In the genomic region with DNA sequence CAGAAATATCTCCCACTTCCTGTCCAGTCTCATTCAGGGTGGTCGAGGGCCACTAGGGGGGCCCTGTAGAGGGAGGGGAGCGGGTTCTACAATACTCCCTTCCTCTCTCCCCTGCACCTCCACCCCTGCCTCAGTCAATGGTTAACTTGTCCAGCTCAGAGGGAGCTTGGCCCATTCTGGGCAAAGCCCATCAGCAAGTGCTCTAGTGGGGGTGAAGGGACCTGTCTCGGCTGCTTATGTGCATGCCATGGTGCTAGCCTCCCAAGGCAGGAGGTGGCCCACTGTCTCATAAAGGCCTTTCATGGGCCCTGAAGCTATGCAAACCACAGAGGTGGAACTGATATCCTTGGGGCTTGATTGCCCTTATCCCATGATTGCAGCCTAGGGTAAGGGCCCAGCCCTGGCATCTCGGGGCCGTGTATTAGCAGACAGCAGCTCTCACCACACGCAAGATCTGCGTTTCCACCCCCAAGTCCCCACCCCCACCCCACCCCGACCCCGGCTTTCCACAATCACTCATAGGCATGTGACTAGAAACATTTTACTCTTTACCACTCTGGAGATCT, we compare ENCODE assay signal across 13 mouse cellular contexts. TPM values are rescaled to one million over a fixed set of nuclear protein-coding genes. Genes with fewer than 3 reads are reported as not detected.
DNase-seq lines count a peak whose midpoint lies in the region; ATAC-seq lines count a peak whose summit lies in the region.
"Had no signal": no experiment of that assay in that cellular context is flagged by ENCODE, and none has a peak within 500 bp of the region (broad histone marks: within the 10 kb centered on the region; RNA-seq: fewer than 3 reads in every experiment).

No protein-coding gene starts in this region.

- no peaks in the 10 kb centered on the region for H3K36me3 ChIP-seq in lung, embryonic 15.5 days
- H3K36me3 ChIP-seq in limb, embryonic 10.5 days: no peaks in the 10 kb centered on the region
- H3K36me3 ChIP-seq in stomach, embryonic 14.5 days (ENCODE audit: control insufficient read depth, insufficient read depth, low read length): no peaks in the 10 kb centered on the region
- H3K36me3 ChIP-seq in forebrain, embryonic 16.5 days (ENCODE audit: control insufficient read depth, insufficient read depth): no peaks in the 10 kb centered on the region
- H3K36me3 ChIP-seq: heart, embryonic 13.5 days had no signal

- no peak for DNase-seq in lung, postnatal 36 days
- DNase-seq in kidney, adult 18-20 months: peak; percentile 78
- DNase-seq in limb, embryonic 10.5 days (ENCODE audit: low spot score): no peak
- DNase-seq in layer of hippocampus, postnatal 10 days (ENCODE audit: low spot score in 2 of 2): no peak
- no peak for DNase-seq in retina, embryonic 14.5 days (ENCODE audit: low spot score)
- DNase-seq: cerebellum, adult 2 months; layer of hippocampus, postnatal 36 days; thymus, postnatal 4 days had no signal

- H3K4me1 ChIP-seq in lung, embryonic 15.5 days: peaks cover 29% of the 10 kb centered on the region
- H3K4me1 ChIP-seq in limb, embryonic 10.5 days: peaks cover 27% of the 10 kb centered on the region
- no peaks in the 10 kb centered on the region for H3K4me1 ChIP-seq in stomach, embryonic 14.5 days (ENCODE audit: control insufficient read depth, insufficient read depth, low read length)
- H3K4me1 ChIP-seq in forebrain, embryonic 16.5 days (replicated peaks; ENCODE audit: control insufficient read depth, insufficient read depth, low read length): no peaks in the 10 kb centered on the region; the same call in 1 of the 2 replicates

- WGBS in lung, embryonic 15.5 days: 37% methylated on average over 9 of the region's 9 CpGs
- WGBS in limb, embryonic 10.5 days: 66% methylated on average over 9 of the region's 9 CpGs
- WGBS in stomach, embryonic 14.5 days: 52% methylated on average over 9 of the region's 9 CpGs
- WGBS in forebrain, embryonic 16.5 days: 67% methylated on average over 9 of the region's 9 CpGs

- ATAC-seq in lung, embryonic 15.5 days (ENCODE audit: borderline replicate concordance, extremely low read depth, low FRiP score, low TSS enrichment): peak; percentile 21; the same call in 1 of the 2 replicates
- no peak for ATAC-seq in stomach, embryonic 14.5 days (ENCODE audit: insufficient number of reproducible peaks, insufficient read depth, low FRiP score, low read depth)
- no peak for ATAC-seq in forebrain, embryonic 16.5 days
- ATAC-seq: hindbrain, postnatal 0 days had no signal

- H3K9ac ChIP-seq in lung, embryonic 15.5 days: peak overlapping the region; percentile 44
- H3K9ac ChIP-seq in stomach, embryonic 14.5 days (replicated peaks; ENCODE audit: low read depth, low read length): no peak overlapping the region; the same call in 1 of the 2 replicates
- no peak overlapping the region for H3K9ac ChIP-seq in forebrain, embryonic 16.5 days (replicated peaks; ENCODE audit: low read depth, low read length)
- H3K9ac ChIP-seq: heart, embryonic 13.5 days had no signal

- no peaks in the 10 kb centered on the region for H3K9me3 ChIP-seq in lung, embryonic 15.5 days
- no peaks in the 10 kb centered on the region for H3K9me3 ChIP-seq in limb, embryonic 10.5 days (replicated peaks)
- H3K9me3 ChIP-seq in stomach, embryonic 14.5 days (ENCODE audit: control insufficient read depth, low read depth, low read length): no peaks in the 10 kb centered on the region
- H3K9me3 ChIP-seq in forebrain, embryonic 16.5 days (ENCODE audit: control insufficient read depth, low read length): no peaks in the 10 kb centered on the region
- H3K9me3 ChIP-seq: heart, embryonic 13.5 days had no signal

- H3K4me3 ChIP-seq in lung, embryonic 15.5 days: peak overlapping the region; percentile 42
- H3K4me3 ChIP-seq in limb, embryonic 10.5 days: 0 out of 2 replicates have a peak overlapping the region, but pooled peaks have one; percentile 1
- H3K4me3 ChIP-seq in stomach, embryonic 14.5 days (ENCODE audit: low read depth, low read length): peak overlapping the region; percentile 34
- no peak overlapping the region for H3K4me3 ChIP-seq in forebrain, embryonic 16.5 days (replicated peaks; ENCODE audit: low read length)
- H3K4me3 ChIP-seq: heart, embryonic 13.5 days had no signal

- H3K27me3 ChIP-seq in lung, embryonic 15.5 days: peaks cover 9% of the 10 kb centered on the region; the same call in 1 of the 2 replicates
- H3K27me3 ChIP-seq in limb, embryonic 10.5 days (ENCODE audit: low read depth, poor library complexity, severe bottlenecking): peaks cover 47% of the 10 kb centered on the region
- H3K27me3 ChIP-seq in stomach, embryonic 14.5 days (ENCODE audit: control insufficient read depth, insufficient read depth, low read length): no peaks in the 10 kb centered on the region
- peaks cover 11% of the 10 kb centered on the region for H3K27me3 ChIP-seq in forebrain, embryonic 16.5 days (replicated peaks; ENCODE audit: control insufficient read depth, insufficient read depth, low read length)

- H3K4me2 ChIP-seq in lung, embryonic 15.5 days: peak overlapping the region; percentile 51
- H3K4me2 ChIP-seq in stomach, embryonic 14.5 days (replicated peaks; ENCODE audit: low read depth, low read length): peak overlapping the region; percentile 40
- H3K4me2 ChIP-seq in forebrain, embryonic 16.5 days (ENCODE audit: low read length): no peak overlapping the region
- H3K4me2 ChIP-seq: heart, embryonic 13.5 days had no signal

- peak overlapping the region; percentile 96 for H3K27ac ChIP-seq in lung, embryonic 15.5 days
- no peak overlapping the region for H3K27ac ChIP-seq in limb, embryonic 10.5 days
- H3K27ac ChIP-seq in stomach, embryonic 14.5 days (ENCODE audit: low read length): peak overlapping the region; percentile 93
- H3K27ac ChIP-seq in forebrain, embryonic 16.5 days (ENCODE audit: low read length): no peak overlapping the region
- H3K27ac ChIP-seq: heart, embryonic 13.5 days; hindbrain, postnatal 0 days had no signal

RNA-seq across cellular contexts. Expression of a gene that starts 1.9 kb away (rescaled TPM):
- polyA plus RNA-seq in lung, embryonic 15.5 days (2015; fragmentation: Nextera tagmentation; extraction: Ambion mirVana): 38.2 and 40.1 TPM in 2 replicates
- 0.58 and 0.71 TPM in 2 replicates for polyA plus RNA-seq in limb, embryonic 10.5 days (2016; fragmentation: Nextera tagmentation; extraction: Ambion mirVana)
- 46.8 and 48.7 TPM in 2 replicates for polyA plus RNA-seq in stomach, embryonic 14.5 days (2014; fragmentation: Nextera tagmentation; extraction: Ambion mirVana)
- polyA plus RNA-seq in forebrain, embryonic 16.5 days (2015; fragmentation: Nextera tagmentation; extraction: Ambion mirVana): 0.19 and 0.27 TPM in 2 replicates
- not detected for total RNA-seq in layer of hippocampus, postnatal 10 days (2021)
- total RNA-seq: layer of hippocampus, postnatal 36 days had no signal
- polyA plus RNA-seq: cerebellum, adult 2 months had no signal

RNA-seq across cellular contexts. Expression of a gene that starts 13.6 kb away (rescaled TPM):
- 65.8 and 67.2 TPM in 2 replicates for polyA plus RNA-seq in lung, embryonic 15.5 days (2015; fragmentation: Nextera tagmentation; extraction: Ambion mirVana)
- polyA plus RNA-seq in limb, embryonic 10.5 days (2016; fragmentation: Nextera tagmentation; extraction: Ambion mirVana): 85.3 and 90.0 TPM in 2 replicates
- polyA plus RNA-seq in stomach, embryonic 14.5 days (2014; fragmentation: Nextera tagmentation; extraction: Ambion mirVana): 65.2 and 68.7 TPM in 2 replicates
- 103 and 106 TPM in 2 replicates for polyA plus RNA-seq in forebrain, embryonic 16.5 days (2015; fragmentation: Nextera tagmentation; extraction: Ambion mirVana)
- 10 to 100 TPM; 53.4 to 59.6 TPM for total RNA-seq in layer of hippocampus, postnatal 10 days (2021)

RNA-seq across cellular contexts. Expression of a gene that starts 13.9 kb away (rescaled TPM):
- 30.4 and 34.3 TPM in 2 replicates for polyA plus RNA-seq in lung, embryonic 15.5 days (2015; fragmentation: Nextera tagmentation; extraction: Ambion mirVana)
- polyA plus RNA-seq in limb, embryonic 10.5 days (2016; fragmentation: Nextera tagmentation; extraction: Ambion mirVana): 31.3 and 33.0 TPM in 2 replicates
- 25.2 and 26.5 TPM in 2 replicates for polyA plus RNA-seq in stomach, embryonic 14.5 days (2014; fragmentation: Nextera tagmentation; extraction: Ambion mirVana)
- polyA plus RNA-seq in forebrain, embryonic 16.5 days (2015; fragmentation: Nextera tagmentation; extraction: Ambion mirVana): 21.7 and 22.8 TPM in 2 replicates
- 10 to 100 TPM; 28.0 to 28.8 TPM for total RNA-seq in layer of hippocampus, postnatal 10 days (2021)

RNA-seq across cellular contexts. Expression of a gene that starts 52.9 kb away (rescaled TPM):
- 15.7 and 17.9 TPM in 2 replicates for polyA plus RNA-seq in lung, embryonic 15.5 days (2015; fragmentation: Nextera tagmentation; extraction: Ambion mirVana)
- 26.1 and 28.1 TPM in 2 replicates for polyA plus RNA-seq in limb, embryonic 10.5 days (2016; fragmentation: Nextera tagmentation; extraction: Ambion mirVana)
- 15.7 and 19.1 TPM in 2 replicates for polyA plus RNA-seq in stomach, embryonic 14.5 days (2014; fragmentation: Nextera tagmentation; extraction: Ambion mirVana)
- polyA plus RNA-seq in forebrain, embryonic 16.5 days (2015; fragmentation: Nextera tagmentation; extraction: Ambion mirVana): 16.2 and 16.3 TPM in 2 replicates
- 10 to 100 TPM; 11.5 to 12.0 TPM for total RNA-seq in layer of hippocampus, postnatal 10 days (2021)

Comparison
In these comparisons a context has a peak if more than half of its experiments do, and no peak if none do; other contexts are left out.
1. H3K27ac ChIP-seq: peak in lung, embryonic 15.5 days (single experiment) and stomach, embryonic 14.5 days (single experiment); none in limb, embryonic 10.5 days (single experiment) and forebrain, embryonic 16.5 days (single experiment).
2. RNA of a gene that starts 1.9 kb away (polyA plus RNA-seq): 46.8 to 48.7 TPM in stomach, embryonic 14.5 days and 38.2 to 40.1 TPM in lung, embryonic 15.5 days; 0.58 to 0.71 TPM in limb, embryonic 10.5 days and 0.19 to 0.27 TPM in forebrain, embryonic 16.5 days; every median in the first group is over 10 times any median in the second.